Mouse (Mus musculus): Measurements from ENCODE around the gene Impdh2.

- TF ChIP-seq TAL1 (IDR thresholded peaks at IDR 0.05; ENCODE audit: low read length) (no peak), GATA1 (IDR thresholded peaks at IDR 0.05; ENCODE audit: low read length) (no peak)
Measured at GRCm38 (mm10) chr9:108523341-108523740, 36.7 kb upstream of the Impdh2 start.

Data from erythroblast, embryonic 14.5 days (primary cell).